Mouse (Mus musculus) stomach, postnatal 0 days (tissue): ENCODE results near the gene Tubb4b.

Experiments used
- CTCF ChIP-seq: IDR thresholded peaks from 2 replicates; pipeline ENCODE4 v1.5.1; 2016; ENCODE audit warnings: antibody characterized with exemption, low read depth, mild to moderate bottlenecking, moderate library complexity
- EP300 ChIP-seq: optimal IDR thresholded peaks from 2 replicates; pipeline ENCODE3; 2016; ENCODE audit warnings: antibody characterized with exemption

DNA sequence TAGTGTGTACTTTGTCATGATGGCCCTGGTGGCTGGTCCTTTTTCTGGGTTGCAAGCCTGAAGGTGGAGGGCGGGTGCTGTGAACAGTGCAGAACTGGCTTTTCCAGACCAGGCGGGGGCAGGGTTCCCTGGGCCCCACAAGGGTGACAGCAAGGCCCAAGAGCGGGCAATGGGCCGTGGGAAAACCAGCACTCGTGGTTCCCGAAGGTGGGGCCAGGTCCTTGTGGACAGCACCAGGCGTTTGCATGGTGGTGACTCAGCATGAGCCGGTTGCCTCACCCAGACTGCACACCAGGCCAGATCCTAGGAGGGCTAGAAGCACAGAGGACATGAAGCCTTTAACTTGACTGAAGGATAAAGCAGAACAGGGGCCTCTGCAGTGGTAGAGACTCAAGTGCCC is 51.9 kb downstream of the Tubb4b start:
- TF ChIP-seq CTCF (no peak; the same call in 1 of the 2 replicates), EP300 (peak; percentile 85)
